Mouse (Mus musculus) spleen, postnatal 14 days (tissue): ENCODE results near the gene Dapk3.
"Not testable (repeated sequence)": the region's sequence is repeated elsewhere in the genome, so short reads cannot be mapped to it uniquely, and the experiment has no call there.

Experiments
- DNase-seq, 2 experiments: peaks; one replicate each; pipeline ENCODE4 v3.0.0; 2021 to 2022; ENCODE audit warnings: low spot score in 2 of 2

The Dapk3 gene

GRCm38 (mm10) chr10:81200605-81201287 is 17.9 kb downstream of the Dapk3 start:
- DNase-seq = no peak

- DNase-seq = no peak
Measured at GRCm38 (mm10) chr10:81201807-81202758, 19.3 kb downstream of the Dapk3 start, which contains the start of gene Nmrk2. Nmrk2 (minus strand) TSS chr10:81202051.

- DNase-seq = no peak
Measured at GRCm38 (mm10) chr10:81202978-81203720, 20.3 kb downstream of the Dapk3 start.

- no peak for DNase-seq
Measured at GRCm38 (mm10) chr10:81204137-81204536, 21.3 kb downstream of the Dapk3 start.

- no peak for DNase-seq
Measured at GRCm38 (mm10) chr10:81210154-81210553, 27.3 kb downstream of the Dapk3 start.

GRCm38 (mm10) chr10:81216260-81216659 is 33.5 kb downstream of the Dapk3 start:
- no peak for DNase-seq

- no peak for DNase-seq
Measured at GRCm38 (mm10) chr10:81216810-81217209, 34.0 kb downstream of the Dapk3 start.

- peak in 1 of 2 experiments; percentile 37 for DNase-seq
Measured at GRCm38 (mm10) chr10:81217267-81217666, 34.5 kb downstream of the Dapk3 start.

GRCm38 (mm10) chr10:81217964-81218363 is 35.2 kb downstream of the Dapk3 start:
- peak; percentile 55 to 79 for DNase-seq

GRCm38 (mm10) chr10:81221402-81222015 is 38.7 kb downstream of the Dapk3 start:
- DNase-seq = no peak

GRCm38 (mm10) chr10:81223731-81224130 is 40.9 kb downstream of the Dapk3 start:
- not testable (repeated sequence) for DNase-seq

- DNase-seq = no peak
Measured at GRCm38 (mm10) chr10:81229735-81230437, 47.1 kb downstream of the Dapk3 start.

GRCm38 (mm10) chr10:81230438-81231332 is 47.9 kb downstream of the Dapk3 start, which contains the start of gene Atcay:
Atcay (minus strand) TSS chr10:81230833.
- DNase-seq = no peak

GRCm38 (mm10) chr10:81231436-81231835 is 48.6 kb downstream of the Dapk3 start:
- no peak for DNase-seq

GRCm38 (mm10) chr10:81232580-81233225 is 49.9 kb downstream of the Dapk3 start, which contains the start of gene Zfr2:
Zfr2 (plus strand) TSS chr10:81233155.
- DNase-seq = peak; percentile 78 to 86

- DNase-seq = no peak
Measured at GRCm38 (mm10) chr10:81233226-81233585, 50.4 kb downstream of the Dapk3 start.

GRCm38 (mm10) chr10:81234206-81234605 is 51.4 kb downstream of the Dapk3 start:
- DNase-seq = no peak

GRCm38 (mm10) chr10:81236471-81237268 is 53.9 kb downstream of the Dapk3 start:
- DNase-seq = no peak
